Mouse (Mus musculus) megakaryocyte, embryonic 14.5 days (primary cell): ENCODE results near the gene Gfra1.

Experiments
- FLI1 ChIP-seq: IDR thresholded peaks from 2 replicates; pipeline ENCODE4 v1.6.1; 2012; ENCODE audit warnings: low read length, inconsistent platforms, mixed read lengths
- GATA1 ChIP-seq: IDR thresholded peaks from 3 replicates; pipeline ENCODE4 v1.6.1; 2012; ENCODE audit warnings: mixed read lengths, low read length, inconsistent platforms, borderline replicate concordance

DNA sequence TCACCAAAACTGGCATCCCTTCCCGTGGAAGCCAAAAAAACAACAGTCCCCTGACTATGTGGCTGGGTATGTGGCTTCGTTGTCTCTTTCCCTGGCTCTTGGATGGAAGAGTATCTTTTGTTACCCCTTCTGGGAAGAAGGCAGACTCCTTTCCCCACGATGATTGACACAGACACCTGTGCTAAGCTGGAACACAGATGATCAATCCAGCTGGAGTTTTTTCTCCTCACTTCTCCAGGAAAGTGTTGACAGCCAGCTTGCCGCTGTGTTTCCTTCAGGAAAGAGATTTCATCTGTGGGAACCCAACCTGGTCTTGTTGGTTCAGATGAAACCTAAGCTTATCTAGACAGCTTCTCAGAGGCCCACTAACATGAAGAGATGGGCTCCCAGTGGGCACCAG, 40.5 kb downstream of the Gfra1 start:
- TF ChIP-seq GATA1 (no peak), FLI1 (no peak)
